Mouse (Mus musculus): ENCODE results near the gene Srp9.
"Not testable (repeated sequence)": the region's sequence is repeated elsewhere in the genome, so short reads cannot be mapped to it uniquely, and the experiment has no call there.

Srp9 gene

DNA sequence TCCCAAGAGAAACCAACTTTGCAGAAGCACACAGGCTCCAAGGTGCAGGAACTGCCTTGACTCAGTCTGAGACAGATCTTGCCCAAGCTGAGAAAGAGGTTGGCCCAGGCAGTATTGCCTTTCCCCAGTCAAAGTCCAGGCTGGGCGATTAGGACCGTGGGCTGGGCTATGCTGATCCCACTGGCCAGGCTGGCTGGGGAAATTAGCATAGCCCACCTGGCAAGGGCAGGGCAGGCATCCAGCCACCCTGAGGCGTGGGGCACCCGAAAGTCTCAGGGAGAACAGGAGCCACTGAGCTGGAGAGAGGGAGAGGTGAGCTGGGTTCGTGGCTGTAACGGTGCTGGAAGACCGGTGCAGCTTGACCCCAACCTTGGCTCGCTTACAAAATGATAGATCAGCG is 15.4 kb downstream of the Srp9 start:
- in situ Hi-C loops (cut with MboI; ENCODE audit: low sequenced_read_pairs), result loop anchor here (25.0 kb wide), 1 partner anchor 397 kb away; no protein-coding TSS in a partner anchor

GRCm38 (mm10) chr1:182140370-182140769 is 15.8 kb downstream of the Srp9 start:
- in situ Hi-C loops (cut with MboI; ENCODE audit: low sequenced_read_pairs), result loop anchor here (25.0 kb wide), 1 partner anchor 397 kb away; no protein-coding TSS in a partner anchor

GRCm38 (mm10) chr1:182142725-182143124 is 18.2 kb downstream of the Srp9 start:
- in situ Hi-C loops (cut with MboI; ENCODE audit: low sequenced_read_pairs), result loop anchor here (25.0 kb wide), 1 partner anchor 395 kb away; no protein-coding TSS in a partner anchor

DNA sequence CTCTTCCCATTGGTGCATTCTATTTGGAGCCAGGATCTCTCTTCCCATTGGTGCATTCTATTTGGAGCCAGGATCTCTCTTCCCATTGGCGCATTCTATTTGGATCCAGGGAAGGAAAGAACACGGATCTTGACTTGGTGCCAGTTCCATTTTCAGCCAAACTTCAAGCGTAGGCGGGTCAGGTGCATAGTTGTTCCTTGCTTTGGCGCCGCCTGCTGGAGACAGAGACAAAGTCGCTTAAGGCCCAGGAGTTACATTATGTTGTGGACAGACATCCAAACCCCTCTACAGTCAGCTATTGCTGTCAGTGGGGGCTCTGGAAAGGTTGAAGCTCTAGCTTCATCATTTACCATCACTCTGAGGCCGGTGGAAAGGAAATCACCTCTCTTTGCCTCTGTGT is 18.8 kb downstream of the Srp9 start:
- in situ Hi-C loops (cut with MboI; ENCODE audit: low sequenced_read_pairs), result loop anchor here (25.0 kb wide), 1 partner anchor 394 kb away; no protein-coding TSS in a partner anchor

GRCm38 (mm10) chr1:182145546-182145945 is 21.0 kb downstream of the Srp9 start:
- in situ Hi-C loops (cut with MboI; ENCODE audit: low sequenced_read_pairs), result loop anchor here (25.0 kb wide), 1 partner anchor 392 kb away; no protein-coding TSS in a partner anchor

GRCm38 (mm10) chr1:182148864-182149514 is 24.5 kb downstream of the Srp9 start:
- in situ Hi-C loops (cut with MboI; ENCODE audit: low sequenced_read_pairs), result loop anchor here (25.0 kb wide), 1 partner anchor 388 kb away; no protein-coding TSS in a partner anchor

DNA sequence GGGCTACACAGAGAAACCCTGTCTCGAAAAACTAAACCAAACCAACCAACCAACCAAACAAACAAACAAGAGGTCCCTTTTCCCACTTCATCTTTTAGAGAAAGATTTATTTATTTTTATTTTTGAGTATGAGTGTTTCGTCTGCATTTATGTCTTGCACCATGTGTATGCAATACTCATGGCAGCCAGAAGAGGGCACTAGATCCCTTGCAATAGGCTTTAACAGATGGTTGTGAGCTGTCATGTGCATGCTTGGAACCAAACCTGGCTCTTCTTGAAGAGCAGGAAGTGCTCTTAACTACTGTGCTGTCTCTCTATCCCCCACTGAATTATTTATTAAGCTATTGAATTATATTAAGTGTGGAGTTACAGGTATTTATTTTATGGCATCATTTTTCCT is 25.4 kb downstream of the Srp9 start:
- in situ Hi-C loops (cut with MboI; ENCODE audit: low sequenced_read_pairs), result loop anchor here (25.0 kb wide), 1 partner anchor 387 kb away; no protein-coding TSS in a partner anchor

DNA sequence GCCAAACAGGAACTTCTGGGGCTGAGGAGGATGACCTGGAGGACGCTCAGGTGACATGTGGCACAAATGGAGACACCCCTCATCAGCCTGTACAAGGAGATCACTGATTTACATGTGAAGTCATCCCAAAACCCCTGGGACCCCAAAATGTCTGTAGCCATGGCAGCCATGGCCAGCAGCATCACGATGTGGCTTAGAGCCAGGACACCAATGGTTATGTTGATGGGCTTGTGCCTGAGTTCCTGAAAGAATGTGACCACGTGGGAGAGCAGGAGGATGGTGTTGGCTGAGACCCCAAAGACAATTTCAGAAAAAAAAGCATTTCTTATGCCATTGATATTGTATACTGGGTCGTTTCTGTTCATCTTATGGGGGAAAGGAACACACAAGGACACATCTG is 33.2 kb downstream of the Srp9 start:
- in situ Hi-C loops (cut with MboI; ENCODE audit: low sequenced_read_pairs), result no loop called here

GRCm38 (mm10) chr1:182159575-182159974 is 35.0 kb downstream of the Srp9 start:
- in situ Hi-C loops (cut with MboI; ENCODE audit: low sequenced_read_pairs), result no loop called here

- in situ Hi-C loops (cut with MboI; ENCODE audit: low sequenced_read_pairs), result no loop called here
These were observed 38.4 kb downstream of the Srp9 start for GRCm38 (mm10) chr1:182162951-182163350.

- in situ Hi-C loops (cut with MboI; ENCODE audit: low sequenced_read_pairs), result no loop called here
These were observed 39.8 kb downstream of the Srp9 start, which contains the start of gene Vmn1r1 for GRCm38 (mm10) chr1:182164386-182164785. TSS of gene Vmn1r1 (minus strand) at chr1:182164486.

DNA sequence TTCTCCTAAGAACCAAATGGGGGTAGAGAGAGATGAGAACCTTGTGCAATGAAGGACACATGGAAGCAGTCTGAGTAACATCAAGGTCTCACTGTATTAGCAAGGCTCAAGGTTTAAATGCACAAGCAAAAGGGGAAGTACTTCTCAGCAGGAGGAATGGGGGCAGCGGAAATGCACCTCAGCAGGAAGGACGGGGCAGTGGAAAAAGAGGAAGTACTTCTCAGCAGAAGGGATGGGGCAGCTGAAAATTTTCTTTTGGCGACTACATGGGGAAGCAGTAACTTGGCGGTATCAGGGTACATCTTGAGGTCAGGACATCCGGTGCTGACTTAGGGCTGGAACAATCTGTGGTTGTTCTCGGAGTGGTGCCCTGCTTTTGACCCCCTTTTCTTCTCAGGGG is 45.7 kb downstream of the Srp9 start:
- in situ Hi-C loops (cut with MboI; ENCODE audit: low sequenced_read_pairs), result not testable (repeated sequence)

DNA sequence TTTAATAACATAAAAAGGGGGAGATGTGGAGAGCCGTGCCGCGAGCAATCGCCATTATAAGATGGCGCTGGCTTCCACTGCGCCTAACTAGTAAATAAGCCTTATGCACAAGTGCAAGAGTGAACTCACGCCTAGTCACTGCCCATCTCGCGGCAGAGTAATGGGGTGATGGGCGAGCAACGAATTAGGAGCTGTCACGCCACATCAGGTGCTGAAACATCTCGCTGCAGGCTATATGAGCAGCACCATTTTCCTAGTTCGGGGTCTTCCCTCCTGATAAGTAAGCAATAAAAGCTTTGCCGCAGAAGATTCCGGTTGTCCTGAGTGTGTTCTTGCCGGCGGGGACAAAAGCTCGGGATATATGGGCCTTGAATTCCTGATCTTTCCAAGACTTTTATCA is 52.4 kb downstream of the Srp9 start:
- in situ Hi-C loops (cut with MboI; ENCODE audit: low sequenced_read_pairs), result not testable (repeated sequence)

DNA sequence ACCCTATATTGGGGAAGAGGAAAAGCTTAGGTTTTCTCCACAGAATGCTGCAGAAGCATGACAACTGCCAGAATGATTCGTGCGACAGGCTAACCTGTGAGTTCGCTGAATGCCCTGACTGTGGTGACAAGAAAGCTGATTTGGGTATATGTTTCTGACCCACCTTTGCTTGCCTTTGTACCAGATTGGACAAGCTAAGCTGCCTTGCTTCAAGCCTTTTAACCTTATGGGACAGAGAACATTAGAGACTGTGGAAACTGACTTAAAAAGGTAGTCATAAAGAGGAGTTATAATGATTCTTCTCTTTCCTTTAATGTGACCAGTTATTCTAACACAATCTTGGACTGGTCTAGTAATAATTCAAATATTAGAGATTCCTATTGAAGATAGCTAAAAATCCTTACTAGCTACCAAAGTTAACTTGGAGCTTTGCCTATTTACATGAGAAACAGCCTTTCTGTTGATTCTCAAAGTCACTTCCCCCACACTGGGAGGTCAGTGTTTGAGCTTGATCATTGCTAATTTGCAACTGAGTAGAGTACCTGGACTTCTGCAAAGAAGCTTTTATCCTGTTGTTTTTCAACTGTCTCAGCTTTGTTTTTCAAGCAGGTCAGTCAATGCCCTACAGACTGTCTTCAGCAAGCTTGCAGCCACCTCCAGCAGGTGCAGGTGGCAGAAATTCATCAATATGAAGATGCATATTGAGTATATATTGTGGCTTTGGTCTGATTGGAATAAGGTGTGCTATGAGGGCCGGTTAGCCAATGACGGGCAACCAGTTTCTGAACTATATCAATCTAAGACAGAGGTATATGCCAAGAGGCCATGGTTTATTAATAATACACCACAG is 57.1 kb downstream of the Srp9 start:
- in situ Hi-C loops (cut with MboI; ENCODE audit: low sequenced_read_pairs), result no loop called here
